Mouse (Mus musculus) heart, embryonic 10.5 days (tissue): Measurements from ENCODE around the gene 5730596B20Rik. TPM values are rescaled to one million over a fixed set of nuclear protein-coding genes. Genes with fewer than 3 reads are reported as not detected.

Experiments
- DNase-seq: peaks from one replicate; pipeline ENCODE4 v3.0.0-alpha.2; 2017; ENCODE audit warnings: low spot score
- H3K27ac ChIP-seq: fragments of 300-500 bp; sonication (generic); 2 replicates; pipeline ENCODE4 v1.5.1; 2016; ENCODE audit warnings: mild to moderate bottlenecking
- H3K27me3 ChIP-seq: fragments of 300-500 bp; sonication (generic); 2 replicates; pipeline ENCODE4 v1.6.1; 2016; ENCODE audit warnings: mild to moderate bottlenecking; ENCODE audit not compliant: poor library complexity, insufficient read depth, severe bottlenecking
- H3K36me3 ChIP-seq: fragments of 300-500 bp; sonication (generic); 2 replicates; pipeline ENCODE4 v1.6.1; 2016; ENCODE audit warnings: mild to moderate bottlenecking, moderate library complexity
- H3K4me1 ChIP-seq: fragments of 300-500 bp; sonication (generic); 2 replicates; pipeline ENCODE4 v1.6.1; 2016; ENCODE audit warnings: mild to moderate bottlenecking
- H3K4me3 ChIP-seq: fragments of 300-500 bp; sonication (generic); 2 replicates; pipeline ENCODE4 v1.5.1; 2016; ENCODE audit warnings: mild to moderate bottlenecking, moderate library complexity
- H3K9me3 ChIP-seq: fragments of 300-500 bp; sonication (generic); 2 replicates; pipeline ENCODE4 v1.6.1; 2016; ENCODE audit warnings: mild to moderate bottlenecking, moderate library complexity
- WGBS: fragments of 180-500 bp; shearing (Covaris S2); methylation state at CpG from one replicate; pipeline ENCODE4 v1.1.7; 2016; 5-methylcytosine and 5-hydroxymethylcytosine counted together
- microRNA counts: library from miRNA; unstranded; fragments of <30 nt; microRNA quantifications from one replicate; lab custom pipeline; 2017
- microRNA-seq: library from miRNA; unstranded; fragments of <30 nt; microRNA quantifications from one replicate; pipeline ENCODE4, GENCODE M21; 2017
- polyA plus RNA-seq: library from polyadenylated mRNA; unstranded; fragments of >200 nt; fragmentation: Nextera tagmentation; extraction: Ambion mirVana; gene quantifications from 2 replicates; pipeline ENCODE4 v1.2.1, GENCODE M21; 2016

The 5730596B20Rik gene
- polyA plus RNA-seq, 1 experiment from 2014 or later: 1.5 TPM

DNA sequence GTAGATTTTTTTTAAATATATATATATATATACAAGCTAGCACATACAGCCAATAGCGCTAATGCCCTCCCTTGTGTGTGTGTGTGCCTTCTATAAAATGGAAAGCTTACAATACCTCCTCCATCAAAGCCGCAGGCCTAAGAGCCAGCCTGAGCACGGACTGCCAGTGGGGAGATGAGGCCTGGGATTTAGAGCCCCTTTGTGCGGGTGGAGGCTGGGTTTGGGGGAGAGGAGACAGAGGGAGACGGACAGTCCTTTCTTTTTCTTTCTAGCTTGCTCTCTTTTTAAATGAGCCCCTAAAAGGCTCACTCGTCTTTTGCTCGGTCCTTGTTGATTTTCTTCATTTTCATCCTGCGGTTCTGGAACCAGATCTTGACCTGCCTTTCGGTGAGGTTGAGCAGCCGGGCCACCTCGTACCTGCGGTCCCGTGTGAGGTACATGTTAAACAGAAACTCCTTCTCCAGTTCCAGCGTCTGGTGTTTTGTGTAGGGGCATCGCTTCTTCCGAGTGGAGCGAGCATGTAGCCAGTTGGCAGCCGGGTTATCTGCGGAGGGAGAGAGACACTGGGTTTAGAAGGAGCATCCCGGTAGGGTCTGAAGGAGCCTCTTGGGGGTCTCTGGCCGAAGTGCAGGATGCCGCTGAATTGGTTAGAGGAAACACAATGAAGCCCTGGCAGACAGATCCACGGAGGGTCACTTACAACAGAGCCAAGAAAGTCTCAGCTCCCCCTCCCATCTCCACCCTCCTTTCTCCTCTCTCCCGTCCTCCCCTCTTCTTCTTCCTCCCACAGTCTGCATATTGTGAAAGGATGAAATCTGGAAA is 46.9 kb downstream of the 5730596B20Rik start:
- peak overlapping the region; percentile 15; the same call in 1 of the 2 replicates for H3K4me3 ChIP-seq

DNA sequence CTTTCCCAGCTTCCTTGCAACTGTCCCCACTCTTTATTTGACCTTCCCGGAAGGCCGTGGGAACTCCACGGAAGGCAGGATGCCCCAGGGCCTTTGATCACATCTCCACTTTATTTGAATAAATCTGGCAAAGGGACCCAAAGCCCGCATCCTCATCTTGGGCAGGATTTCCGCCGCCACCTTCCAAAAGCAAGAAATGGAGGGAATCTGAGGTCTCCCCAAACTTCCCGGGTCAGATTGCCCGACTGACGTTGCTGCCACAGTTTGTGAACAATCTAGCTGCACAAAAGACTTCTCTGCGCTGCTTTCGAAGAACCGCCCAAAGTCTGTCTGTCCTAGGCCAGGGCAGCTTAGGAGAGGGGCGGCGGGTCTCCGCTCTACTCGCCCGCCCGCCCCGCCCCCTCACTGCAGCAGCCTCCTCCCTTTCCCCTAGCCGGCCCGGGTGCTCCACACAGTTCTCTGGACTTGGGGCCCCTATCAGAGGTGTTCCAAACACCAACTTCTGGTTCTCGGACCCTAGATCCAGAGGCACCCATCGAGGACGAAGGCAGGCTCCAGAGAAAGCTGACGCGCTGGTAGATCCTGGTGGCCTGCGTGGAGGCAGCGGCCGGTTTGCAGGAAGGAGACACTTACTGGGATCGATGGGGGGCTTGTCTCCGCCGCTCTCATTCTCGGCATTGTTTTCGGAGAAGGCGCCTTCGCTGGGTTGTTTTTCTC is 47.8 kb downstream of the 5730596B20Rik start:
- peaks cover 100% of the 10 kb centered on the region for H3K27me3 ChIP-seq

More for the DNA sequence above, 46.9 kb downstream of the 5730596B20Rik start:
- DNase-seq: no peak
- Histone ChIP-seq H3K4me1 (peaks cover 20% of the 10 kb centered on the region), H3K9me3 (no peaks in the 10 kb centered on the region), H3K27me3 (peaks cover 100% of the 10 kb centered on the region), H3K27ac (no peak overlapping the region), H3K36me3 (no peaks in the 10 kb centered on the region)
- 2% methylated on average over 24 of the region's 24 CpGs for WGBS

DNA sequence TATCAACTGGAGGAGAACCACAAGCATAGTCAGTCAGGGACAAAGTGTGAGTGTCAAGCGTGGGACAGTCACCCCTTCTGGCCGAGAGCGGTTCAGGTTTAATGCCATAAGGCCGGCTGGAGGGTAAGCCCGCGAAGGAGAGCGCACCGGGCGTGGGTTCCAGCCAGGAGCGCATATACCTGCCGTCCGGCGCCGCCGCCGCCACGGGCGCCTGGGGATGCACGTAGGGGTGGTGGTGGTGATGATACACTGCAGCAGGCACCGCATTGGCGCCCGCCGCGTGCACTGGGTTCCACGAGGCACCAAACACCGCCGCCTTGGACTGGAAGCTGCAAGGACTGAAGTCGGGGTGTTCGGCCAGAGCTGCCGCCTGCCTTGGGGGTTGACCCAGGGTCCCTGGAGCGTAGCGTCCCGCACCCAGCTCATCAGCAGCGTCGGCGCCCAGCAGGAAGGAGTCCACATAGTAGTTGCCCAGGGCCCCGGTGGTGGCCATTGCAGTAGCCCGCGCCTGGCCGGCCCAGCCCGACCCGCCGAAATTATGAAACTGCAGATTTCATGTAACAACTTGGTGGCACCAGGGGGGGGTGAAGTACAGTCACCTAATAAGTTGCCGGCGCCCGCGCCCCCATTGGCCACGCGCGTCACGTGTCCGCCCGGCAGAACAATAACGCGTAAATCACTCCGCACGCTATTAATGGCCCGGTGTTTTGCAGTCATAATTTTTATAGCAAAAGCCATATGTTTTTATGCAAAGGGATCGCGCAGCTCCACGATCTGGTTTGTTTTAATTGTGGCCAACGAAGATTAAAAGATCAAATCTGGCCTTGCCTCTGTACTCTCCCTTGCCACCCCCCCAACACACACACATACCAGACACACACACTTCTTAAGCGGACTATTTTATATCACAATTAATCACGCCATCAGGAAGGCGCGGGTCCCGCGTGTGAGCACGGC is 48.6 kb downstream of the 5730596B20Rik start:
- no peaks in the 10 kb centered on the region for H3K9me3 ChIP-seq
- H3K4me1 ChIP-seq: peaks cover 25% of the 10 kb centered on the region
- peaks cover 100% of the 10 kb centered on the region for H3K27me3 ChIP-seq
- H3K36me3 ChIP-seq: no peaks in the 10 kb centered on the region
- DNase-seq: no peak
- WGBS: 2% methylated on average over 69 of the region's 69 CpGs
- no peak overlapping the region for H3K27ac ChIP-seq
- H3K4me3 ChIP-seq: peak overlapping the region; percentile 31; the same call in 1 of the 2 replicates

More for the DNA sequence above, 47.8 kb downstream of the 5730596B20Rik start:
- Histone ChIP-seq H3K27ac (no peak overlapping the region), H3K36me3 (no peaks in the 10 kb centered on the region), H3K4me3 (peak overlapping the region; percentile 31), H3K9me3 (no peaks in the 10 kb centered on the region), H3K4me1 (peaks cover 21% of the 10 kb centered on the region)
- DNase-seq: no peak
- WGBS: 1% methylated on average over 32 of the region's 36 CpGs

- Histone ChIP-seq H3K4me3 (no peak overlapping the region), H3K27me3 (peaks cover 99% of the 10 kb centered on the region), H3K27ac (no peak overlapping the region), H3K9me3 (no peaks in the 10 kb centered on the region), H3K4me1 (peaks cover 19% of the 10 kb centered on the region), H3K36me3 (no peaks in the 10 kb centered on the region)
- DNase-seq: no peak
- WGBS: 4% methylated on average over 26 of the region's 26 CpGs
Measured at GRCm38 (mm10) chr6:52226569-52227257, 49.4 kb downstream of the 5730596B20Rik start.

GRCm38 (mm10) chr6:52227470-52228222 is 50.3 kb downstream of the 5730596B20Rik start:
- Histone ChIP-seq H3K9me3 (no peaks in the 10 kb centered on the region), H3K4me1 (peaks cover 14% of the 10 kb centered on the region), H3K4me3 (no peak overlapping the region), H3K36me3 (no peaks in the 10 kb centered on the region), H3K27ac (no peak overlapping the region), H3K27me3 (peaks cover 99% of the 10 kb centered on the region)
- WGBS: 4% methylated on average over 11 of the region's 11 CpGs
- DNase-seq: no peak

DNA sequence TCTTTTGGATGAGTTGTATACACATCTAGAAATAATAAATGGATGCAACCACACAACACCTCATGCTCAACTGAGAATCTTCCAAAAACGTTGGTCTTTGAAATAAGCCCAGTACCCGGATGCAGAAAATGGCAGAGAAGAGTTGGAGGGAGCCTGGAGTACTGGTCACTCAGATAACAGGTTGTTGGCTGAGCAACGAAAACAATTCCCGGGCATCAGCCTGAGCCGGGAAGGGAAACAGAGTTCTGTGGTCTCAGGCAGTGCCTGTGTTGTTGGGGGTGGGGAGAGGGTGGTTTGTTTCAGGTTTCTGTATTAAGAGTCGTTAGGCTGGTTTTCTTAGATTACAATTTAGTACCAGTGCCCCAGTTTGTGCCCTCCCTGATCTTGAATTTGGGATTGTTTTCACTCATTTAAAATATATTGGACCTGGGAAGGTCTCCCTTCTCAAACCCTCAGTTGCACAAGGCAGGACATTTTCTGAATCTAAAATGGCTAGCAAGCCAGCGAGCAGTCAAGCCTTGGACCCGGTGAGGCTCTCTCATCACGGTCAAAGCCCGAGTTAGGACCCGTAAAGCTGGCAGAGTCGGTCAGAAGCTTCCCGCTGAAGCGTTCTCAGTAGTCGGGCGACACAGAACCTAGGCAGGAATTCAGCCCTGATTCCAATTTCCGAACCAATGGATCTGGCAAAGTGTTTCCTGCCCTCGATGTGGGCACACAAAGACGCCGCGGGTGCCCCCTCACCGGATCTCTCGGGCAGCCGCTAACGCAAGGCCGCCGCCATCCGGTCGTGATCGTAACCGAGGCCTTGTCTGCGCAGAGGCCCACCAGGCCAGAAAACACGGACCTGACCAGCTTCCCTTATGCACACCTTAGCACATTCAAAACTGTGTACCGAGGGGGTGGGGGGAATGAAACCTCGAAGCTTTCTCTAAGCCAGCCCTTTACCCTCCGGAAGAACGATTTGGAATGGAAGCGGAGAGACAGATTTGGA is 51.5 kb downstream of the 5730596B20Rik start:
- Histone ChIP-seq H3K27ac (no peak overlapping the region), H3K9me3 (no peaks in the 10 kb centered on the region), H3K36me3 (no peaks in the 10 kb centered on the region), H3K4me1 (peaks cover 18% of the 10 kb centered on the region), H3K4me3 (0 out of 2 replicates have a peak overlapping the region, but pooled peaks have one; percentile 15), H3K27me3 (peaks cover 99% of the 10 kb centered on the region)
- DNase-seq: no peak
- 1% methylated on average over 38 of the region's 38 CpGs for WGBS

GRCm38 (mm10) chr6:52229558-52230416 is 52.5 kb downstream of the 5730596B20Rik start:
- peaks cover 99% of the 10 kb centered on the region for H3K27me3 ChIP-seq
- peak overlapping the region; percentile 34; the same call in 1 of the 2 replicates for H3K4me3 ChIP-seq
- no peaks in the 10 kb centered on the region for H3K9me3 ChIP-seq
- H3K36me3 ChIP-seq: no peaks in the 10 kb centered on the region
- H3K27ac ChIP-seq: no peak overlapping the region
- peaks cover 26% of the 10 kb centered on the region for H3K4me1 ChIP-seq
- 1% methylated on average over 44 of the region's 44 CpGs for WGBS
- DNase-seq: no peak

MicroRNA genes within 50 kb of the gene (microRNA counts, 519-probe panel; counts per million panel counts)
- microRNA mmu-miR-196b (lab: Ali Mortazavi, UCI): 4,047 counts per million, percentile 22 among the panel's probes with 10 or more counts

Small RNAs within 50 kb of the gene (microRNA-seq; reads per million reads assigned to microRNA genes)
- gene Mir196b: 399 reads per million, percentile 69 among the genes with 10 or more reads in this experiment

Other genes starting within 250 kb of the 5730596B20Rik start
- gene Skap2, start 164.9 kb upstream of the 5730596B20Rik start, polyA plus RNA-seq: 11.8 and 26.4 TPM in 2 replicates
- gene Hoxa1, start 19.2 kb upstream of the 5730596B20Rik start, polyA plus RNA-seq: 1.00 and 4.1 TPM in 2 replicates
- gene Hoxa2, start 12.7 kb upstream of the 5730596B20Rik start, polyA plus RNA-seq: 4.3 and 10.3 TPM in 2 replicates
- gene Hoxa4, start 14.3 kb downstream of the 5730596B20Rik start, polyA plus RNA-seq: 0.17 and 1.4 TPM in 2 replicates
- 0.58 and 6.0 TPM in 2 replicates for gene Hoxa5, start 27.1 kb downstream of the 5730596B20Rik start, polyA plus RNA-seq
- gene Hoxa6, start 31.2 kb downstream of the 5730596B20Rik start, polyA plus RNA-seq: 0.30 TPM in 1 of 2 replicates, not detected in the other
- 0.57 and 3.7 TPM in 2 replicates for gene Hoxa3, start 35.8 kb downstream of the 5730596B20Rik start, polyA plus RNA-seq
- gene Gm28308, start 35.8 kb downstream of the 5730596B20Rik start, polyA plus RNA-seq: not detected in 2 replicates
- 0.11 and 2.5 TPM in 2 replicates for gene Hoxa7, start 44.4 kb downstream of the 5730596B20Rik start, polyA plus RNA-seq
- gene Hoxa9, start 53.6 kb downstream of the 5730596B20Rik start, polyA plus RNA-seq: 0.37 and 5.6 TPM in 2 replicates
- 0.30 and 3.6 TPM in 2 replicates for gene Hoxa10, start 63.4 kb downstream of the 5730596B20Rik start, polyA plus RNA-seq
- gene Hoxa11, start 68.3 kb downstream of the 5730596B20Rik start, polyA plus RNA-seq: 0.06 and 1.7 TPM in 2 replicates
- gene Hoxa13, start 83.4 kb downstream of the 5730596B20Rik start, polyA plus RNA-seq: not detected in 2 replicates
- 0.10 TPM in 1 of 2 replicates, not detected in the other for gene Evx1, start 136.0 kb downstream of the 5730596B20Rik start, polyA plus RNA-seq